Mouse (Mus musculus): ENCODE data around the gene Olfr1369-ps1. TPM values are rescaled to one million over a fixed set of nuclear protein-coding genes. Genes with fewer than 3 reads are reported as not detected.

The Olfr1369-ps1 gene
- polyA plus RNA-seq, 1 experiment, result not detected

DNA sequence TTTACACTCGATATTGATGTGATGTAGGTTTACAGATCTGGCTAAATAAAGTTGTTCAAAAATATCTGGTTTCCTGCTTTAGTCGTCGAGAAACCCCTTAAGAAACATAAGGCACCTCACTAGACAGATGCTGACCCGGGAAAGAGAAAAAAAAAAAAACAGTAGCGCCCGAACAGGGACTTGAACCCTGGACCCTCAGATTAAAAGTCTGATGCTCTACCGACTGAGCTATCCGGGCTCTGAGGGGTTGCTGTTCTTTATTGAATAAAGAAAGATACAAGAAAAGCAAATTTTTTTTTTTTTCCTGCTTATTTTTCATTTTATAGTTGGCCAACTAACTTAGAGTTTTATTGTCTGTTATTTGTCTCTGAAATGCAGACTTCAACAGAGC is 56.6 kb downstream of the Olfr1369-ps1 start:
- H3K4me1 ChIP-seq (ENCODE audit: control insufficient read depth, insufficient read depth, low read length), result 0 out of 2 replicates have a peak, but pooled peaks cover 2% of the 10 kb centered on the region
- H3K4me3 ChIP-seq (ENCODE audit: insufficient read depth, low read length), result peak overlapping the region; percentile 60
- TF ChIP-seq POLR2A (IDR thresholded peaks at IDR 0.05; ENCODE audit: borderline replicate concordance, low read depth, low read length) (no peak), CTCF (IDR thresholded peaks at IDR 0.05; ENCODE audit: low read depth, low read length) (no peak)
- no peak overlapping the region for H3K27ac ChIP-seq (ENCODE audit: insufficient read depth, low read depth, low read length)

DNA sequence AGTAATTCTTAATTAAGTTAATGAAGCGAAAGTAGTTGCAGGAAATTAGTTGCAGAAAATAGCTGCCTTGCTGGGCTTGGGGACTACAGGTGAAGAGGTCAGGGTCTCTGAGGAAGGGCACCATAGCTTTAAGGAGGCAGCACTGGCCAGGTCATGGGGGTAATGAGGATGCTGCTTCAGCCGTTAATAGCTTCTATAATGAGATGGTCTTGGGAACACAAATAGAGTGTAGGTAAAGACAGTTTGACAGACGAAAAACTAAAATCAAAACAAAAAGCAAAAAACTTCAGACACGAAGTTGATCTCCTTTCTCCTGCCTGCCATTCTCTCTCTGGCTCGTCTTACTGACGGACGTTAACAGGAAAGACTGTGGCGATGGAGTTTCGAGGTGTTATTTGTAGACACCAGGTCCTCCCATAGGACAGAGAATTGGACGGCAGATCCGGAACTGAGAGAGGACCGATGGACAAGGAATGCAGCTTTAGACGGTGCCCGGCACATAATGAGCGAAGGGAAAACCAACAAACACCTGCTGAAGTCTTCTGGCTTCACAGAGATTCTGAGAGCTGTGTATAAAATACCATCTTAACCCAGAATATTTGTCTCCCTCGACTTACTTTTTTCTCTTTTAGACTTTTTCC is 57.2 kb downstream of the Olfr1369-ps1 start:
- peak overlapping the region; percentile 60 for H3K4me3 ChIP-seq (ENCODE audit: insufficient read depth, low read length)
- no peak overlapping the region for H3K27ac ChIP-seq (ENCODE audit: insufficient read depth, low read depth, low read length)
- no peak for TF ChIP-seq CTCF (IDR thresholded peaks at IDR 0.05; ENCODE audit: low read depth, low read length)
- TF ChIP-seq POLR2A (IDR thresholded peaks at IDR 0.05; ENCODE audit: borderline replicate concordance, low read depth, low read length), result no peak
- H3K4me1 ChIP-seq (ENCODE audit: control insufficient read depth, insufficient read depth, low read length), result 0 out of 2 replicates have a peak, but pooled peaks cover 2% of the 10 kb centered on the region

Other genes with a start within 250 kb of the Olfr1369-ps1 start
- gene Olfr1370, start 36.5 kb upstream of the Olfr1369-ps1 start, polyA plus RNA-seq (2012; ENCODE audit: insufficient read depth, insufficient read length, missing spikeins), result not detected in 2 replicates
- gene Olfr263, start 18.2 kb downstream of the Olfr1369-ps1 start, polyA plus RNA-seq (2012; ENCODE audit: insufficient read depth, insufficient read length, missing spikeins), result not detected in 2 replicates
- gene Olfr1368, start 34.4 kb downstream of the Olfr1369-ps1 start, polyA plus RNA-seq (2012; ENCODE audit: insufficient read depth, insufficient read length, missing spikeins), result not detected in 2 replicates
- 44.6 and 46.6 TPM in 2 replicates for gene Trim27, start 68.0 kb downstream of the Olfr1369-ps1 start, polyA plus RNA-seq (2012; ENCODE audit: insufficient read depth, insufficient read length, missing spikeins)
- not detected in 2 replicates for gene Gpx5, start 181.2 kb downstream of the Olfr1369-ps1 start, polyA plus RNA-seq (2012; ENCODE audit: insufficient read depth, insufficient read length, missing spikeins)
- not detected in 2 replicates for gene Gpx6, start 200.6 kb downstream of the Olfr1369-ps1 start, polyA plus RNA-seq (2012; ENCODE audit: insufficient read depth, insufficient read length, missing spikeins)
- not detected in 2 replicates for gene Olfr1367, start 235.4 kb downstream of the Olfr1369-ps1 start, polyA plus RNA-seq (2012; ENCODE audit: insufficient read depth, insufficient read length, missing spikeins)